Mouse (Mus musculus): ENCODE results near the gene Wdr47.
"Not testable (repeated sequence)": the region's sequence is repeated elsewhere in the genome, so short reads cannot be mapped to it uniquely, and the experiment has no call there.

Gene Wdr47

GRCm38 (mm10) chr3:108634761-108635160 lies 43.7 kb downstream of the Wdr47 start:
- DNase-seq (ENCODE audit: low read depth, low spot score), result no peak

GRCm38 (mm10) chr3:108639412-108639811 lies 48.3 kb downstream of the Wdr47 start:
- DNase-seq (ENCODE audit: low read depth, low spot score), result no peak

GRCm38 (mm10) chr3:108640998-108641397 lies 49.9 kb downstream of the Wdr47 start:
- no peak for DNase-seq (ENCODE audit: low read depth, low spot score)

- no peak for DNase-seq (ENCODE audit: low read depth, low spot score)
Measured at GRCm38 (mm10) chr3:108644856-108645255, 53.8 kb downstream of the Wdr47 start.

GRCm38 (mm10) chr3:108646036-108646435 lies 55.0 kb downstream of the Wdr47 start:
- peak; percentile 40 for DNase-seq (ENCODE audit: low read depth, low spot score)

- DNase-seq (ENCODE audit: low read depth, low spot score), result not testable (repeated sequence)
Measured at GRCm38 (mm10) chr3:108647681-108648080, 56.6 kb downstream of the Wdr47 start.

- no peak for DNase-seq (ENCODE audit: low read depth, low spot score)
Measured at GRCm38 (mm10) chr3:108652866-108653642, 62.0 kb downstream of the Wdr47 start.

- DNase-seq (ENCODE audit: low read depth, low spot score), result peak; percentile 79
Measured at GRCm38 (mm10) chr3:108653710-108654379, 62.8 kb downstream of the Wdr47 start, which contains the start of gene Clcc1. Gene Clcc1, plus strand, starts transcription at chr3:108653913.

- no peak for DNase-seq (ENCODE audit: low read depth, low spot score)
Measured at GRCm38 (mm10) chr3:108654566-108654965, 63.5 kb downstream of the Wdr47 start.

- DNase-seq (ENCODE audit: low read depth, low spot score), result no peak
Measured at GRCm38 (mm10) chr3:108655486-108655885, 64.4 kb downstream of the Wdr47 start.

- DNase-seq (ENCODE audit: low read depth, low spot score), result no peak
Measured at GRCm38 (mm10) chr3:108658612-108659011, 67.5 kb downstream of the Wdr47 start.

DNA sequence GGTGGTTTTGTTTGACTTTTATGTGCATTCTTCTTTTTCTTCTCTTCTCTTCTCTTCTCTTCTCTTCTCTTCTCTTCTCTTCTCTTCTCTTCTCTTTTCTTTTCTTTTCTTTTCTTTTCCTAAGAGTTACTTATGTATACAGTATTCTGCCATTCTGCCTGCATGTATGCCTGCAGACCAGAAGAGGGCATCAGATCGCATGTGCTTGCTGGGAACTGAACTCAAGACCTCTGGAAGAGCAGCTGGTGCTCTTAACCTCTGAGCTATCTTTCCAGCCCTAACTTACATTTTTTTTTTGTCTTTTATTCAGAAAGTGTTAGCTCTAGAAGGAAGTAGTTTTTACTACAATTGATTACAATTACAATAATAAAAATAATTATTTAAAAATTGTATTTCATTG lies 69.9 kb downstream of the Wdr47 start:
- no peak for DNase-seq (ENCODE audit: low read depth, low spot score)

- no peak for DNase-seq (ENCODE audit: low read depth, low spot score)
Measured at GRCm38 (mm10) chr3:108676616-108677015, 85.5 kb downstream of the Wdr47 start.

GRCm38 (mm10) chr3:108681004-108681403 lies 89.9 kb downstream of the Wdr47 start:
- no peak for DNase-seq (ENCODE audit: low read depth, low spot score)

GRCm38 (mm10) chr3:108683597-108683996 lies 92.5 kb downstream of the Wdr47 start:
- not testable (repeated sequence) for DNase-seq (ENCODE audit: low read depth, low spot score)

- no peak for DNase-seq (ENCODE audit: low read depth, low spot score)
Measured at GRCm38 (mm10) chr3:108685701-108686100, 94.6 kb downstream of the Wdr47 start.

DNA sequence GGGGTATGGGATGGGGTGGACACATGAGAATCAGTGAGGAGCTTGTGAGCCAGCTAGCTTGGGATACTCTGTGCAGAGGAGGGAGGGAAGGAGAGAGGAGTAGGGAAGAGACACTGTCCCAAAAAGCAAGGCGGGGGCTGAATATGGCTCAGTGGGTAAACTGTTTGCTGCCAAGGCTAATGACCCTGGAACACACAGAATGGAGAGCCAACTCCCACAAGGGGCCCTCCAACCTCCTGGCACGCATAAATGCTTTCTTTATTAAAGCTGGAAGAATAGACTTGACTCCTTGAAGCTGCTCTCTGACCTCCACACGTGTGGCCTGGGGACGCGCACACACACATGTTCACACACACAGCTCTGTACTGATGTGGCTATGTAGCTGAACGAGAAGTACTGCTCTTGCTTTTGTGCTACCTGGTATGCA lies 97.9 kb downstream of the Wdr47 start:
- DNase-seq (ENCODE audit: low read depth, low spot score), result no peak

- DNase-seq (ENCODE audit: low read depth, low spot score), result no peak
Measured at GRCm38 (mm10) chr3:108689446-108689845, 98.4 kb downstream of the Wdr47 start.

DNA sequence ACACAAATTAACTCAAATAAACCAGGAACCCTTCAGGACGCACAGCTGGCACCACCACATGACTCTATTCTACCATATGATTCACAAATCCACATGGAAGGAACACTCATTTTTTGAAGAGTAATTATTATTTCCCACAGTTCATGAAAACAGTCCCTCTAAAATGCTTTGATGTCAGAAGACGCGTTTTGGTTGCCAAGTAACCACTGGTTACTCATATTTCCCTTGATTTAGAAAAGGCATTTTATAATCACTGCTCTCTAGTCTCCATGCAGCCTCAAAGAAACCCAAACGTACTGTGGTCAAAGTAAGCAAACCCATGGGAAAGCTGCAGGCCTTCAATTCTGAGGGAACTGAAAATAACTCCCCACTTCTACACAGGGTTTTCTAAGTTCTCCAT lies 98.9 kb downstream of the Wdr47 start:
- DNase-seq (ENCODE audit: low read depth, low spot score), result peak; percentile 33

DNA sequence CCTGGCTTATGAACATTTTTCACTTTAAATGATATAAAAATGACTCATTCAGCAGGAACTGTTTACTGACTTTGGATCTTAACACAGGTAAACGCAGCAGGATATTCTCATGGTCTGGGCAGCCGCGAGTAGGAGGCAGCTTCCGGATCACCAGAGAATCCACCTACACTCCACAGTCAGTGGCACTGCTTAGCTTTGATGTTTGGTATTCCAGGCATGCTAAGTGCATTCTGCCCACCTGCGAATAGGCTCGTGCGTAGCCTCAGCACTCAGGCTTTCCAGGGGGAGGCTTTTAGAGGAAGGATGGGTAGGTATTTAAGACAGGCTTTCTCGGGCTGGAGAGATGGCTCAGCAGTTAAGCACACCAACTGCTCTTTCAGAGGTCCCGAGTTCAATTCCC lies 103.2 kb downstream of the Wdr47 start:
- peak; percentile 52 for DNase-seq (ENCODE audit: low read depth, low spot score)
